Mouse (Mus musculus) heart, embryonic 14.5 days (tissue): Measurements from ENCODE around the gene Gm11011. TPM values are rescaled to one million over a fixed set of nuclear protein-coding genes. Genes with fewer than 3 reads are reported as not detected.
"Not testable (repeated sequence)": the region's sequence is repeated elsewhere in the genome, so short reads cannot be mapped to it uniquely, and the experiment has no call there.

ENCODE experiments used
- ATAC-seq: fragments of 200-750 bp; cut with Nextera tagmentation; 2 replicates; pipeline ENCODE4 v1.8.0; 2017; ENCODE audit warnings: low read depth, moderate TSS enrichment; ENCODE audit not compliant: insufficient number of reproducible peaks, insufficient read depth, low FRiP score
- H3K27ac ChIP-seq, 2 experiments: fragments of 200-500 bp in 1 of 2; fragments of 300-500 bp in 1 of 2; sonication (generic) in 1 of 2; replicated peaks in 1 of 2; 2 replicates each; pipeline ENCODE4 v1.5.1; 2012 to 2014; ENCODE audit warnings: low read depth in 2 of 2, low read length in 2 of 2, control low read depth in 1 of 2, mild to moderate bottlenecking in 1 of 2, mixed read lengths in 1 of 2; ENCODE audit not compliant: control insufficient read depth in 1 of 2, insufficient read depth in 1 of 2
- H3K27me3 ChIP-seq: fragments of 300-500 bp; sonication (generic); 2 replicates; pipeline ENCODE4 v1.6.1; 2014; ENCODE audit warnings: mild to moderate bottlenecking, low read length, control low read depth; ENCODE audit not compliant: control insufficient read depth, insufficient read depth
- H3K36me3 ChIP-seq: fragments of 300-500 bp; sonication (generic); 2 replicates; pipeline ENCODE4 v1.6.1; 2014; ENCODE audit warnings: mild to moderate bottlenecking, control low read depth, low read length, mixed read lengths; ENCODE audit not compliant: control insufficient read depth, insufficient read depth
- H3K4me1 ChIP-seq, 2 experiments: fragments of 200-500 bp in 1 of 2; fragments of 300-500 bp in 1 of 2; sonication (generic) in 1 of 2; 2 replicates each; pipeline ENCODE4 v1.6.1; 2012 to 2014; ENCODE audit warnings: low read length in 2 of 2, control low read depth in 1 of 2, mixed read lengths in 1 of 2; ENCODE audit not compliant: control insufficient read depth in 2 of 2, insufficient read depth in 2 of 2
- H3K4me2 ChIP-seq: fragments of 300-500 bp; sonication (generic); 2 replicates; pipeline ENCODE4 v1.6.1; 2014; ENCODE audit warnings: mild to moderate bottlenecking, low read length
- H3K4me3 ChIP-seq, 2 experiments: fragments of 200-500 bp in 1 of 2; fragments of 300-500 bp in 1 of 2; sonication (generic) in 1 of 2; 2 replicates each; pipeline ENCODE4 v1.5.1; 2012 to 2014; ENCODE audit warnings: low read length in 2 of 2, mild to moderate bottlenecking in 2 of 2, control low read depth in 1 of 2, low read depth in 1 of 2, moderate library complexity in 1 of 2; ENCODE audit not compliant: control insufficient read depth in 1 of 2, insufficient read depth in 1 of 2
- H3K9ac ChIP-seq: fragments of 300-500 bp; sonication (generic); 2 replicates; pipeline ENCODE4 v1.6.1; 2014; ENCODE audit warnings: mild to moderate bottlenecking, low read length
- H3K9me3 ChIP-seq: fragments of 300-500 bp; sonication (generic); 2 replicates; pipeline ENCODE4 v1.6.1; 2016; ENCODE audit warnings: low read length, control low read depth; ENCODE audit not compliant: control insufficient read depth
- WGBS: fragments of 180-500 bp; shearing (Covaris S2); extraction: QIAGEN DNeasy Blood & Tissue Kit; methylation state at CpG from one replicate; pipeline ENCODE4 v1.1.7; 2014; 5-methylcytosine and 5-hydroxymethylcytosine counted together
- polyA plus RNA-seq: library from polyadenylated mRNA; unstranded; fragments of >200 nt; fragmentation: Nextera tagmentation; extraction: Ambion mirVana; gene quantifications from 2 replicates; pipeline ENCODE4 v1.2.1, GENCODE M21; 2014

The Gm11011 gene
- polyA plus RNA-seq: not detected in 2 replicates

DNA sequence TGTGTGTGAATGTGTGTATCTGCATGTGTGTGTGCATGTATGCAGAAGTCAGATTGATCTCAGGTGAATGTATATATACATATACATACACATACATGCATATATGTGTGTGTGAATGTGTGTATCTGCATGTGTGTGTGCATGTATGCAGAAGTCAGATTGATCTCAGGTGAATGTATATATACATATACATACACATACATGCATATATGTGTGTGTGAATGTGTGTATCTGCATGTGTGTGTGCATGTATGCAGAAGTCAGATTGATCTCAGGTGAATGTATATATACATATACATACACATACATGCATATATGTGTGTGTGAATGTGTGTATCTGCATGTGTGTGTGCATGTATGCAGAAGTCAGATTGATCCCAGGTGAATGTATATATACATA, at the start of gene Gm11011:
TSS of gene Gm11011 (minus strand) at position 101 of the 400 bp plus-strand sequence.
- H3K9me3 ChIP-seq, H3K4me2 ChIP-seq, ATAC-seq, H3K27me3 ChIP-seq, H3K4me3 ChIP-seq, H3K27ac ChIP-seq, H3K36me3 ChIP-seq, H3K4me1 ChIP-seq, H3K9ac ChIP-seq: not testable (repeated sequence)

DNA sequence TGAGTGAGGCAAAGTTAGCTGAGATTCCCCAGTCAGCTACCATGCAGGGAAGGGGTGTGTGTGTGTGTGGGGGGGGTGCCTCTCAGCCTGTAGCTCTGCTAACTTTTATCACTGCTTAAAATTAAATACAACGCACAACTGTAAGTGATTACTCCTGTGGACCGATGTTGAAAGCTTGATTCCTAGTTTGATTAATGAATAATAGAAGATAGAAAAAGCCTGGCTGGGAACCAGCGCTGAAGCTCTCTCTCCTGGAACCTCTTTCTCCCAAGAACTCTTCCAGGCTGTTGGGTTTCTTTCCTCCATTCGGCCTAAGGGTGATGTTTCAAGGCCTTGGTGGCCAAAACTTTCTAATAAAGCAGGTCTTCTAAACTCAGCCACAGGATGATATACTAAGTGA, 48.9 kb upstream of the Gm11011 start:
- peaks cover 0 to 3% of the 10 kb centered on the region in 2 experiments; a peak in 1 of 4 replicates for H3K4me1 ChIP-seq
- no peaks in the 10 kb centered on the region for H3K9me3 ChIP-seq
- 65% methylated on average over 4 of the region's 4 CpGs for WGBS
- H3K4me3 ChIP-seq: no peak overlapping the region
- H3K4me2 ChIP-seq: peak overlapping the region; percentile 25; the same call in 1 of the 2 replicates
- no peak for ATAC-seq
- H3K27ac ChIP-seq: no peak overlapping the region
- no peaks in the 10 kb centered on the region for H3K36me3 ChIP-seq
- H3K27me3 ChIP-seq: no peaks in the 10 kb centered on the region
- H3K9ac ChIP-seq: no peak overlapping the region

DNA sequence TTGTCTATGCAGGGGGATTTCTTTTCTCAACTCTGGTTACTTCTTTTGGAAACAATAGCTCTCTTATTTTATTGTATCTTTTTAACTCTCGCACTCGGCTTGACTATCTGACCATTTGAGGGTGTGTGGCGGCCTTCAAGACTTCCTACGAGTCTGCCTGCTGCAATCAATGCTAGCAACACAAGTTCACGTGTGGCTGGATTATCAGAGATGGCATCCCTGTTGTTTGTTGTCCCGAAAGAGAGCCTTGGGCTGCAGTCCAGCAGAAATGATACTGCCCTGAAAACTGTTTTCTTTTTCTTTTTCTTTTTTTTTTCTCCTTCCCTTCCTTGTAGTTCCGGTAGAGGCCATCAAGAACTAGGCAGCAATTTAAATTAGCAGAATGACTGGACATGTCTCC, 47.9 kb upstream of the Gm11011 start:
- Histone ChIP-seq H3K27me3 (no peaks in the 10 kb centered on the region), H3K4me1 (peaks cover 0 to 3% of the 10 kb centered on the region in 2 experiments; a peak in 1 of 4 replicates), H3K27ac (0 out of 4 replicates have a peak overlapping the region, but pooled peaks have one; percentile 17 to 74), H3K4me3 (peak overlapping the region; percentile 70 to 81; a peak in 3 of 4 replicates), H3K9me3 (no peaks in the 10 kb centered on the region), H3K36me3 (no peaks in the 10 kb centered on the region), H3K9ac (peak overlapping the region; percentile 85; the same call in 1 of the 2 replicates), H3K4me2 (peak overlapping the region; percentile 92)
- no peak for ATAC-seq
- 35% methylated on average over 7 of the region's 7 CpGs for WGBS

DNA sequence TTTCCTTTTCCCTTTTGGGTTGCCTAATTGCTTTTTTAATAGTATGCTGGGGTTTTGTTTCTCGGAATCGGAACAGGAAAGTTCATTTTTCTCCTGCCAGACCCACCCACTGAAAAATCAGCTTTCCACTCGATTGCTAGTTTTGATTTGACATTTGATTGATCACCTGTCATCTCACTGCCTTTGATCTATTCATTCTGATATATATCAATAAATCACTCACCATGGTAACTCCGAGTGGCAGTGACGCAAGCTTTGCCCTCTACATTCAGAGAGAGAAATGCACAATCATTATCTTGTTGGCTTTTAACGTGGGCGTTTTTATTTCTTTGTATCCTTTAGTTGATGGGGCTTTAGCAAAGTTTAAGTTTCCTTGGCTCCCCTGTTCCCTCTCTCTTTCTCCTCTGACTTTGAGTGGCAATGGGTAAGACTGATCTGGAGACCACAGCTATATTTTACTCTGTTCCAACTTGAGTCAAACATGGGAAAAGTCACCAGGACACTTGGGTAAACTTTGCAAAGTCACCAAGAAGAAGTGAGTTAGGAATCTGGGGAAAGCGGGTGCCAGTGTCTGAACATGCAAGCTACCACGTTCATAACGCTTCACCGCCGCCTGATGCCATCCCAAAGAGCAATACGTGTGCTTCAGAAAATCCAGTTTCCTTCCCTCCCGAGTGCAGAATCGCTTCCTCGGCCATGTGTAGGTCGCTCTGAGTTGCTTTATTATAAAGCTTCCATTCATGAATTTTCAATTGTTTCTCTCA, 47.3 kb upstream of the Gm11011 start:
- no peak for ATAC-seq
- Histone ChIP-seq H3K27me3 (no peaks in the 10 kb centered on the region), H3K27ac (peak overlapping the region in 1 of 2 experiments; percentile 74; a peak in 1 of 4 replicates), H3K4me3 (peak overlapping the region; percentile 70 to 81), H3K4me1 (peaks cover 0 to 3% of the 10 kb centered on the region in 2 experiments; a peak in 1 of 4 replicates), H3K9ac (peak overlapping the region; percentile 85), H3K9me3 (no peaks in the 10 kb centered on the region), H3K36me3 (no peaks in the 10 kb centered on the region), H3K4me2 (peak overlapping the region; percentile 92)
- 56% methylated on average over 17 of the region's 17 CpGs for whole genome bisulfite sequencing

DNA sequence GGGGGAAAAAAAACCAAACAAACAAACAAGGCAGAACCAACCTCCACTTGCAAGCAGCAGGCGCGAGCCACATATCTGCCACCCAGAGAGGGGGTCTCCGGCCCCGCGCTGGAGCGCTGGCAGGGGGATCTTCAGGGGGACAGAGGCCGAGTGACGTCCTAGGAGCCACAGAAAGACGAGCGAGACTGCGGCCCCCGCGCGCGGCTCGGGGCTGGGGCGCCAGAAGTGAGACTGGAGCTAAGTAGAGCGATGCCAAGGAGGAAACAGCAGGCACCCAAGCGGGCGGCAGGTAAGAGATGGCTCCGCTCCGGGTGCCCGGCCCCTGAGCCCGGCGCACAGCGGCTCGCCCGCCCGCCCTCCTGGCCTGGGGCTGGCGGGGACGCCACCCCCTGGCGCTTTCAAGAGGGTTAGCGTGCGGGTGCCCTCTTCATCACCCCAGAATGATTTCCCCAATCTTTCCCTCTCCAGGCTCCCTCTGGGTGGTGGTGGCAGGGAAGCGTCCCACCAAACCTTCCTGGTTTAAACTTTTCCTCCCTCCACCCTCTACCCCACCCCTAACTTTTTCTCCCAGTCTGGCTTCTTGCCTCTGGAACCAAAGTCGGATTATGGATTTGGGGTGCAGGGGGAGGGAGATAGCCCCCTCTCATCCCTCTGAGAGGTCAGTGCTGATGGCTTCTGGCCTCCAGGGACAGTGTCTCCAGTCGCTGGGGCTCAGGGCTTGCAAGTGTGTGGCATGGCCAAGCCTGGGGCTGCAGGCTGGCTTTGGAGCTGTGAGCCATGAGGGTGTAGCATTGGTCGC, 46.1 kb upstream of the Gm11011 start:
- no peaks in the 10 kb centered on the region for H3K9me3 ChIP-seq
- peak overlapping the region; percentile 85 for H3K9ac ChIP-seq
- no peaks in the 10 kb centered on the region for H3K36me3 ChIP-seq
- peak overlapping the region; percentile 74 to 87 for H3K27ac ChIP-seq
- under 1% methylated on average over 35 of the region's 38 CpGs for WGBS
- peak overlapping the region; percentile 70 to 81 for H3K4me3 ChIP-seq
- 0 out of 2 replicates have a peak, but pooled peaks have one; percentile 16 for ATAC-seq
- peak overlapping the region; percentile 92 for H3K4me2 ChIP-seq
- no peaks in the 10 kb centered on the region for H3K27me3 ChIP-seq
- H3K4me1 ChIP-seq: peaks cover 0 to 3% of the 10 kb centered on the region in 2 experiments; a peak in 1 of 4 replicates

DNA sequence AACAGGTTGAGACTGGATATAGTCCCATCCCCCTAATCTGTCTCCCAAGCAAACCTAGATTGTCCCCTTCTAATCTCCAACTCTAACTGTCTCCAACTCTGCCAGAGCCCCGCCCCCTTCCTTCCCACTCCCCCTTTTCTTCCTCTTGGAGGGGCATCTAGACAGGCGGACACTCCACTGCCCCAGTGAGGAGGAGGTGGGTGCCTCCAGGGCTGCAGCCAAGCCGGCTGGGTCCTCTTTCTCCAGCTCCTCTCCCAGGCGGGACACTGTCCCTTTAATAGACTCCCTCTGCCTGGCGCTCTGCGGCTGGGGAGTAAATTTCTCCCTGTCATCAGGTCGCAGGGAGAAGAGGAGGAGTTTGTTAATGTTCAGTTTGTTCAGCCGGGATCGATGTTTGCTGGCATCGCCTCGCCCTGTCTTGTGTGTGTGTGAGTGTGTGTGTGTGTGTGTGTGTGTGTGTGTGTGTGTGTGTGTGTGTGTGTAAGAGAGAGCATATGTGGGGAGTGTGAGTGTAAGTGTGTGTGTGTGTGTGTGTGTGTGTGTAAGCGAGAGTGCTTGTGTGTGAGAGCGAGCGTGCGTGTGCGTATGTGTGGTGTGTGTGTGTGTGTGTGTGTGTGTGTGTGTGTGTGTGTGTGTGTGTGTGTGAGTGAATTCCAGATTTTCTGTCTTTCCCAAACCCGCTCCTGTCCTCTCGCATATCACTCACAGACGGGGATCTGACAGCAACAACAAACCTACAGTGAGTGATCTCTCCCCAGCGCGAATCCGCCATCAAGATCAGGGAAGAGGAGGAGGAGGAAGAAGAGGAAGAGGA, 45.0 kb upstream of the Gm11011 start, which contains the start of gene Tshz2:
TSS of gene Tshz2 (plus strand) at position 676 of the 814 bp plus-strand sequence.
- Histone ChIP-seq H3K9me3 (no peaks in the 10 kb centered on the region), H3K4me1 (peaks cover 0 to 3% of the 10 kb centered on the region in 2 experiments; a peak in 1 of 4 replicates), H3K4me2 (peak within 1 kb of the TSS; percentile 92), H3K36me3 (no peaks in the 10 kb centered on the region), H3K9ac (peak within 1 kb of the TSS; percentile 85), H3K27ac (peak within 1 kb of the TSS; percentile 74 to 87), H3K27me3 (no peaks in the 10 kb centered on the region), H3K4me3 (peak within 1 kb of the TSS; percentile 70 to 81)
- peak; percentile 78 for ATAC-seq
- under 1% methylated on average over 22 of the region's 22 CpGs for WGBS

DNA sequence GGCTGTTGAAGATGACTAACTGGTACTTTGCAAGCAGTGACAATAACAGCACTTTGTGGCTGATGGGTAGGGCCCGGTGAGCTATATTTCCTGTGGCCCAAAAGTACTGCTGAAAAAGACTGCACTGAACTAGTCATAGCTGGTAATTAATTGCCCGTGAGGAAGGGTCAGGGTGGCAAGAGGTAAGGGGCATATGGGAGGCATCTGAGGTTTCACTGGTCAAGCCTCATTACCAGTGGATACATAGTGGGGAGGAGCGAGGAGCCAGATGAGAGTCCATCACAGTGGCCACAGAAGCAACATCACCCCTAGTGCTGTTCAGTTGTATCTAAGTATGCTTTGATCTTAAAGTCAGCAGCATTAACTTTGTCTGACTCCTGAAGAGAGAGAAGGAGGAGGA, 42.5 kb upstream of the Gm11011 start:
- Histone ChIP-seq H3K36me3 (no peaks in the 10 kb centered on the region), H3K4me3 (no peak overlapping the region), H3K9me3 (no peaks in the 10 kb centered on the region), H3K9ac (no peak overlapping the region), H3K4me1 (peaks cover 0 to 3% of the 10 kb centered on the region in 2 experiments; a peak in 1 of 4 replicates), H3K4me2 (no peak overlapping the region), H3K27me3 (no peaks in the 10 kb centered on the region), H3K27ac (no peak overlapping the region)
- no peak for ATAC-seq
- WGBS: 82% methylated on average over 3 of the region's 3 CpGs
